Mouse (Mus musculus) ES-Bruce4 (cell line): Measurements from ENCODE around the gene Cys1.

ENCODE experiments used
- CTCF ChIP-seq: IDR thresholded peaks from one replicate; pipeline ENCODE4 v1.8.1; 2011; ENCODE audit warnings: low read depth, low read length
- EP300 ChIP-seq: IDR thresholded peaks from 2 replicates; pipeline ENCODE4 v1.6.1; 2011; ENCODE audit warnings: low read depth, low read length; ENCODE audit not compliant: insufficient read depth
- POLR2A ChIP-seq: IDR thresholded peaks from one replicate; pipeline ENCODE4 v1.8.1; 2011; ENCODE audit warnings: low read length; ENCODE audit not compliant: insufficient read depth

GRCm38 (mm10) chr12:24626401-24626800, 55.2 kb downstream of the Cys1 start:
- TF ChIP-seq CTCF = no peak
- no peak for TF ChIP-seq EP300
- TF ChIP-seq POLR2A = no peak
